Mouse (Mus musculus) limb, embryonic 12.5 days (tissue): Measurements from ENCODE around the gene Bach2. TPM values are rescaled to one million over a fixed set of nuclear protein-coding genes. Genes with fewer than 3 reads are reported as not detected.

ENCODE experiments used
- ATAC-seq: fragments of 200-750 bp; cut with Nextera tagmentation; 2 replicates; pipeline ENCODE4 v1.8.0; 2017; ENCODE audit warnings: low read depth, moderate TSS enrichment; ENCODE audit not compliant: insufficient number of reproducible peaks, insufficient read depth, low FRiP score, low TSS enrichment
- H3K27ac ChIP-seq: fragments of 300-500 bp; sonication (generic); 2 replicates; pipeline ENCODE4 v1.5.1; 2016; ENCODE audit warnings: mild to moderate bottlenecking, moderate library complexity
- H3K27me3 ChIP-seq: fragments of 300-500 bp; sonication (generic); 2 replicates; pipeline ENCODE4 v1.6.1; 2016; ENCODE audit warnings: mild to moderate bottlenecking, moderate library complexity
- H3K36me3 ChIP-seq: fragments of 300-500 bp; sonication (generic); 2 replicates; pipeline ENCODE4 v1.6.1; 2016; ENCODE audit warnings: mild to moderate bottlenecking, moderate library complexity
- H3K4me1 ChIP-seq: fragments of 300-500 bp; sonication (generic); replicated peaks from 2 replicates; pipeline ENCODE4 v1.6.1; 2016
- H3K4me2 ChIP-seq: fragments of 300-500 bp; sonication (generic); 2 replicates; pipeline ENCODE4 v1.6.1; 2016; ENCODE audit warnings: mild to moderate bottlenecking, moderate library complexity
- H3K4me3 ChIP-seq: fragments of 300-500 bp; sonication (generic); replicated peaks from 2 replicates; pipeline ENCODE4 v1.5.1; 2016; ENCODE audit warnings: mild to moderate bottlenecking
- H3K9ac ChIP-seq: fragments of 300-500 bp; sonication (generic); replicated peaks from 2 replicates; pipeline ENCODE4 v1.6.1; 2016; ENCODE audit warnings: mild to moderate bottlenecking, moderate library complexity
- H3K9me3 ChIP-seq: fragments of 300-500 bp; sonication (generic); 2 replicates; pipeline ENCODE4 v1.6.1; 2016; ENCODE audit warnings: mild to moderate bottlenecking, moderate library complexity
- WGBS: fragments of 180-500 bp; shearing (Covaris S2); methylation state at CpG from one replicate; pipeline ENCODE4 v1.1.7; 2016; 5-methylcytosine and 5-hydroxymethylcytosine counted together
- polyA plus RNA-seq: library from polyadenylated mRNA; unstranded; fragments of >200 nt; fragmentation: Nextera tagmentation; extraction: Ambion mirVana; gene quantifications from 2 replicates; pipeline ENCODE4 v1.2.1, GENCODE M21; 2016

The Bach2 gene
- polyA plus RNA-seq, 1 experiment from 2014 or later, result 14.5 TPM

DNA sequence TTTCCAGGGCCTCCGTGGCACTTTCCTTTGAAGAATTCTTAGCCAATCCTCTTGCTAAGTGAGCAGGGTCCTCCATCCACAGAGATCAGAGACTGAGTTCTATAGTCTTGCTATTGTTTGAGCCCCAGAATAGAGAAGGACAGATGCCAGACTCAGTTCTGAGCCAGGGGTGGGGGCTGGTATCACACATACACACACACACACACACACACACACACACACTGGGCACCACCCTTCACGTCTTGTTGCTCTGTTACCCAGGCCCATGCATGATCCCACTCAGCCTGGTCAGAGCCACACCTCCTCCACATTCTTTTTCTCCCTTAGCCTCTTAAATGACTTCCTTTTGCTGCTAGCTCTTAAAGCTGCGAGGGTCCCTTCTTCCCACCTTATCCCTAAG is 121.0 kb downstream of the Bach2 start:
- no peak for ATAC-seq
- Histone ChIP-seq H3K27ac (no peak overlapping the region), H3K4me3 (no peak overlapping the region), H3K27me3 (no peaks in the 10 kb centered on the region), H3K4me2 (no peak overlapping the region), H3K9me3 (no peaks in the 10 kb centered on the region), H3K9ac (no peak overlapping the region), H3K4me1 (peaks cover 62% of the 10 kb centered on the region), H3K36me3 (no peaks in the 10 kb centered on the region)
- 38% methylated on average over 3 of the region's 3 CpGs for WGBS

DNA sequence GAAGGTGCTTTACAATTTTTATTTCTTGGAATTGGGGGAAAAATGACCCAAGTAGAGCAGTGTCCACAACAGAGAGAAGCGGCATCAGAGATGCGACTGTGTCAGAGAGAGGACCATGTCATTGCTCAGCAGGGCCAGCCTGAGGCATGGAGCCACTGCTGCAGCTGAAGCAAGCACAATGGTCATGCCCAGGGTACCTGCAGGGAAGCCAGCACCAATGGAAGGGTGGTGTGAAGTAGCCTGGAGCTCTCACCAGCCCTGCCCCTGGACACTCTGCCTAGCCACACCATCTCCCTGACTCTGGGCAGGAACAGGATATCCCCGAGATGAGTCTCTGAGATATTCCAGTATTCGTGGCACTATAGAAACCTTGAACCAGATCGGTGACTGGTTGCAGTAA is 121.9 kb downstream of the Bach2 start:
- no peak for ATAC-seq
- no peaks in the 10 kb centered on the region for H3K36me3 ChIP-seq
- H3K27me3 ChIP-seq, result no peaks in the 10 kb centered on the region
- H3K9ac ChIP-seq, result no peak overlapping the region
- H3K4me2 ChIP-seq, result no peak overlapping the region
- H3K4me1 ChIP-seq, result peaks cover 66% of the 10 kb centered on the region
- H3K4me3 ChIP-seq, result no peak overlapping the region
- H3K27ac ChIP-seq, result no peak overlapping the region
- no peaks in the 10 kb centered on the region for H3K9me3 ChIP-seq
- WGBS, result 90% methylated on average over 5 of the region's 5 CpGs

DNA sequence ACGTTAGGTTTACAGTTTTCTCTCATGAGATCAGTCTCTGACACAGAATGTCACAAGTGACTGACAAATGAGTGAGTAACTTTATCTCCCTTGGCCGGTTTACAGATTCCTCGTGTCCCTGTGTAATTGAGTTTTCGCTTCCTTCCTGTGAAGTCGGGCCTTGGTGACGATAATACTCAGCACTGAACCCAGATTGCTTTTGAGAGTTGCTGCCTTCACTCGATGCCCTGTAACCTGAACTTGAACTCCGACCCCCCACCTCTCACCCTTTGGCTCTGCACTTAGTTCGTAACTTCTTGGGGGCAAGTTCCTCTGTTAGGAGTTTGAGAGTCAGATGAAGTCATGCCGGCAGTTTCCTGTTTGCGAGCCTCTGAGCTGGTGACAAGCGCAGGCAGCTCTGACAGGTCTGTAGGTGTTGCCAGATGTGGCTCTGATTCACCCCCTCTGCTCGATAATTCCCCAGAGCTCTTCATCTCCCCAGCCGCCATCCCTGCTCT is 124.9 kb downstream of the Bach2 start:
- ATAC-seq, result no peak
- H3K4me2 ChIP-seq, result 0 out of 2 replicates have a peak overlapping the region, but pooled peaks have one; percentile 2
- no peak overlapping the region for H3K4me3 ChIP-seq
- H3K27me3 ChIP-seq, result no peaks in the 10 kb centered on the region
- H3K27ac ChIP-seq, result peak overlapping the region; percentile 41; the same call in 1 of the 2 replicates
- no peak overlapping the region for H3K9ac ChIP-seq
- WGBS, result 20% methylated on average over 14 of the region's 14 CpGs
- H3K4me1 ChIP-seq, result peaks cover 55% of the 10 kb centered on the region
- H3K9me3 ChIP-seq, result no peaks in the 10 kb centered on the region
- H3K36me3 ChIP-seq, result no peaks in the 10 kb centered on the region

DNA sequence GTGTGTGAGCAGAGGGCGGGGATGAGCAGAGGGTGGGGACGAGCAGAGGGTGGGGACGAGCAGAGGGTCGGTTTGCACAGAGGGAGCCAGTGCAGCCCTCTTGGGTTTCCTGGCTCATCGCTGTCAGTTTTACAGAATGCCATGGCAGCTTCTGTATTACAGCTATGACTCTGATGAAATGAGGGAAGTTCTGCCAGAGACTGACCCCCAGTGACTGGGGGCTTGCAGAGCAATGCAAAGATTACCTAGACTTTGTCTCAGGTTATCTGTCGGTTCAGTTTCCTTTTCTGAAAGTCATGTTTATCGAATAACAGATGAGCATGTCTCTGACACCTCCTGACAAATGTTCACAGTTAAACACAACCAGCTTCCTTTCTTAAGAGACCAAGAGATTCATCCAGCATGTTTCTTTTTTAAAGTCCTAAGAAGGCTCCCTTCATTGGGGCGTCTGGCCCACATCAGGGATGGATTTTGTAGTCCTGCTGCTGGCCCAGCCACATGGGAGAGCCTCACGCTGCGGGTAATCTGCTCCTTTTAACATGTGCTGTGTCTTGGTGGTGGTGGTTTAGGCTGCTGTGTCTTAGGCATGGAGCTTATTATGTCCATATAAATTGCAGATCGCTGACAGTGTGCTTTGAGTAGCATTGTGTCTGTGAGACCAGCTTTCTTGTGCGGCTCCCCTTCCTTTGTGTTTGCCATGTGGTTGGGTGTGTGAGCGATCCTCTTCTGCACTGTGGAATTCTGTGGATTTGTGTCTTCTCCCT is 126.7 kb downstream of the Bach2 start:
- no peaks in the 10 kb centered on the region for H3K36me3 ChIP-seq
- WGBS, result 34% methylated on average over 13 of the region's 13 CpGs
- peak overlapping the region; percentile 2; the same call in 1 of the 2 replicates for H3K4me2 ChIP-seq
- no peaks in the 10 kb centered on the region for H3K27me3 ChIP-seq
- no peak for ATAC-seq
- H3K27ac ChIP-seq, result peak overlapping the region; percentile 24; the same call in 1 of the 2 replicates
- no peak overlapping the region for H3K4me3 ChIP-seq
- no peak overlapping the region for H3K9ac ChIP-seq
- peaks cover 47% of the 10 kb centered on the region for H3K4me1 ChIP-seq
- no peaks in the 10 kb centered on the region for H3K9me3 ChIP-seq

DNA sequence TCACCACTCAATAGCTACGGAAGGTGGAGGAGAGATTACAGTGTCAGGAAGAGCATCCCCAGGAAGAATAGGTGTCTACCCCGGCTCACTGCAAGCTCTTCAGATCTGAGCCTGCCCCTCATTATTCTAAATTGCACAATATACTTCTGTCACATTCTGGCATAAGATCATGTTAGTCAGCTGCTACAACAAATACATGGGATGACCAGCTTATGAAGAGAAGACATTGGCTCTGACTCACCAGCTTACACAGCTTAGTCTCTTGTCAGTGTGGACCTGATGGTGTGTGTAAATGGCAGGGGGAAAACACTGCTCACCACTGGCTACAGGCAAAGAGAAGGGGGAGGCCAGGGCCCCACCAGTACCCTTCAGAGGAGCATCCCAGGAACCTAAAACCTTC is 127.6 kb downstream of the Bach2 start:
- Histone ChIP-seq H3K9ac (no peak overlapping the region), H3K36me3 (no peaks in the 10 kb centered on the region), H3K4me3 (no peak overlapping the region), H3K27me3 (no peaks in the 10 kb centered on the region), H3K4me1 (peaks cover 47% of the 10 kb centered on the region), H3K9me3 (no peaks in the 10 kb centered on the region), H3K4me2 (no peak overlapping the region), H3K27ac (0 out of 2 replicates have a peak overlapping the region, but pooled peaks have one; percentile 24)
- 80% methylated on average over 2 of the region's 2 CpGs for WGBS
- ATAC-seq, result no peak

DNA sequence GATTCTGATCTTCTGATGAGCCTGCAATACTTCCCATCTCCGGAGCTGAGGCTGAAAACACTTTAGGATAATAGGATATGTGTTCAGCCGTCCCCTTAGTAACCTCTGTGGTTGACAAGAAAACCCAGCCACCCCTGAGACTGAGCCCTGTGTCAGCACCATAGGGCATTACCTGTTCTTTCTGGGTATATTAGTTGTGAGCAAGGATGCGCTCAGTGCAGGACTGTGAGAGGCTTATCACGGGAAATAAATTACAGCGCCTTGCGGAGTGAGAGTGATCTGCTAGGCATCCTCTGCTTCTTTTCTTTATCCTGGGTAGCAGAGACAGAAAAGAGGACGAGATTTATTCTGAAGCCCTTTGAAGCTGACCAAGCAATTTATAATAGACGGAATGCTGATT is 129.7 kb downstream of the Bach2 start:
- no peak overlapping the region for H3K27ac ChIP-seq
- H3K4me1 ChIP-seq, result peaks cover 47% of the 10 kb centered on the region
- H3K4me2 ChIP-seq, result no peak overlapping the region
- H3K9me3 ChIP-seq, result no peaks in the 10 kb centered on the region
- H3K27me3 ChIP-seq, result no peaks in the 10 kb centered on the region
- H3K36me3 ChIP-seq, result no peaks in the 10 kb centered on the region
- no peak for ATAC-seq
- no peak overlapping the region for H3K4me3 ChIP-seq
- 50% methylated on average over 8 of the region's 8 CpGs for WGBS
- no peak overlapping the region for H3K9ac ChIP-seq

DNA sequence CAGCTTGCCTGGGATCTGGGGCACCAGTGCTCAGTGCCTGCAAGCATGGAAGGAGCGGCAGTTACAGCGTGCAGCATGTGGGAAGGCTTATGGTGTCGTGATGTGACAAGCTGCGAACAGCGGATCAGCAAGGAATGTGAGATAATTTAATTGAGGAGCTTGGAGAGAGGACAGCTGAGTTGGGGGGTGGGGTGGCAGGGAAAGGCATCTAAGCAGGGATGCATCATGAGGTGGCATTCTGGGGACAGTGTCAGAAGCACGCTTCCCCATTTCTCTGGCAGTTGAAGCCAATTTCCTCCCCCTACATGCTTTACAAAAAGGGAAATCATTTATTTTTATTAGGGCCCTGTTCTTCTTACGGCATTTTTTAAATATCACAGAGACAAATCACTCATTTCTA is 134.5 kb downstream of the Bach2 start:
- H3K27ac ChIP-seq, result no peak overlapping the region
- no peaks in the 10 kb centered on the region for H3K9me3 ChIP-seq
- no peak overlapping the region for H3K9ac ChIP-seq
- peaks cover 50% of the 10 kb centered on the region for H3K4me1 ChIP-seq
- no peaks in the 10 kb centered on the region for H3K27me3 ChIP-seq
- no peak overlapping the region for H3K4me3 ChIP-seq
- no peaks in the 10 kb centered on the region for H3K36me3 ChIP-seq
- 29% methylated on average over 7 of the region's 7 CpGs for WGBS
- no peak overlapping the region for H3K4me2 ChIP-seq
- ATAC-seq, result no peak

DNA sequence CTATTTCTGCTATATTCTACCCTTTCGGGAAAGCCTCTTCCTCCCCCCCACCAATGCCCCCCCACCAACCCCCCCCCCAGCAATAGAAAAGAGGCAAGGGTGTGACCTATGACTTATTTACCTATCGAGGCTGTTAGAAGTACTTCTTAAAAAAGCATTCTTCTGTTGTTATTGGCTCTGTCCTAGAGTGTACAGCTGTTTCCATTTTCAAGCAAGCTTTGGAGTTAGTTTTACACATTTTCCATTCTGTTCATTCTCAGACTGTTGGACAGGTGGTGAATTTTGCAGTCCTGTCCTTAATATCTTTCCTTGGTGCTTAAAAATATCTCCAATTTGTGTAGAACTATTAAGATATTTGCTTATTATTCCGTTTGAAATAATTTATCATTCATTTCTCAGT is 134.9 kb downstream of the Bach2 start:
- Histone ChIP-seq H3K9me3 (no peaks in the 10 kb centered on the region), H3K27me3 (no peaks in the 10 kb centered on the region), H3K9ac (no peak overlapping the region), H3K36me3 (no peaks in the 10 kb centered on the region), H3K27ac (no peak overlapping the region), H3K4me3 (no peak overlapping the region), H3K4me2 (no peak overlapping the region), H3K4me1 (peaks cover 45% of the 10 kb centered on the region)
- 42% methylated on average over 3 of the region's 3 CpGs for WGBS
- no peak for ATAC-seq

DNA sequence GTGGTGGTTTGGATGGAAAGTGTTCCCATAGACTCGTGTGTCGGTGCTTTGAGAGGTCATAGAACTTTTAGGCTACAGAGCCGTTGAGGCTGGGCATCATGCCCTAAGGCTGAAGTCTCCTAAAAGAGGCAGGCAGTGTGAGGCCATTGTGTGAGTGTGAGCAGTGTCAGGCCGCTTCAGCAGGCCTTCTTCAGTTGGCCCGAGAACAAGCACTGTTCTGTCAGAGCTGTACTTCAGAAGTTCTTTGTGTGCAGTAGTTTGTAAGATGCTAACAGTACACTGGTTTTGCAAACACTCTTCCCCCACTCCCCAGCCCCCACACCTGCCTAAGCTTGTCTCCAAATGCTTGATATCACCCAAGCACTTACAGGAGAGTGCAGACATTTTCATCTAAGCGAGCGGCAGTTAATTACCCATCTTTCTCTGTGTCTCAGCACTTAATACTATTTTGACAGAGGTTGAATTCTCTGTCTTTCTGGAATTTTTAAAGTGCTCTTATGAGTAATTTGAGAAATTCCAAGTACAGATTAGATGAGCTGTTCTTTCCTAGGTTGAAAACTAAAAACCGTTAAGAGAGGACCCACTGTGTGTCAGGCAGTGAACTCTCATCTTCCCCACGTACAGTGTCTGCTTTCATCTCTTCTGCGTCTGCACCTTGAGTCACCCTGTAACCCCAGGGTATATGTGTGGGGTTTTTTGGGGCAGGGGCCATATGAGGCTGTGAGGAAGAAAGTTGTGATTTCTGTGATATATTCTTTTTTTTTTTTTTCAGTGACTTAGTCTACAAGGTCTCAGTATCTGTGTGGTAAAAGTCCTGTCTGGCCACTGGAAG is 136.4 kb downstream of the Bach2 start:
- 78% methylated on average over 10 of the region's 10 CpGs for WGBS
- H3K4me1 ChIP-seq, result peaks cover 39% of the 10 kb centered on the region
- no peaks in the 10 kb centered on the region for H3K36me3 ChIP-seq
- no peak overlapping the region for H3K9ac ChIP-seq
- ATAC-seq, result no peak
- no peak overlapping the region for H3K4me2 ChIP-seq
- H3K9me3 ChIP-seq, result no peaks in the 10 kb centered on the region
- H3K27ac ChIP-seq, result no peak overlapping the region
- no peak overlapping the region for H3K4me3 ChIP-seq
- no peaks in the 10 kb centered on the region for H3K27me3 ChIP-seq

DNA sequence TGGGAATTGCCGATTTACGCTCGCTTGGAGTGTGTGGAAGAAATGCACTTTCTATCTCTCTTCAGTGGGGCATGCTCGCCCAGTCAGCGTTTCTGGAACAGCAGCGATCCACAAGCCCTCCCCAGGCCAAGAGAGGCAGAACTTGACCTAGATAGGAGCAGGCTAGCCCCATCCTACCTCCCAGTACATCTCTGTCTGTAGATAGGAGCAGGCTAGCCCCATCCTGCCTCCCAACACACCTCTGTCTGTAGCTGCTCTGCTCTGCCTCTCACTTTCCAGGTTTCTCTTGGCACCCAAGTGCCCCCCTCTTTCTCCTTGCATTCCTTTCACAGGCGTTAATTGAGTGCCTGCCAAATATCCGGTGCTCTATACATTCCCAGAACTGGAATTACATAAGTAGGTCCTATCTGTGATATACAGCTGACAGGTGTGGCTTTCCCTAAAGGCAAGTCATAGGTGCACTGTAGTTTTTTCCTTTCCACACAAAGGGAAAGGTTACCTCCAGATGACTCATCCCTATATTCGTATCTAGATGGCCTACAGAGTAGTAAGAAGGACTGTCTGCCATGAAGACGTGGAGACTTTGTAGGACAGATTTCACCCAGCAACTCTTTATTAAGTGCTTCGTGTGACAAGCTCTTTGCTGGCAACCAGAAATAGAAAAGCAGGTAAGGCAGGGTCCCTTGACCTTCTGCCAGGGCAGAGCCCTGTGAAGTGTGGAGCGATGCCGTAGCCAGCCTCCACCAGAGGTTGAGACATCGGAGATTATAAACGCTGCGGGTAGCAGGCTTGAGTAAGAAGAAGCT is 137.3 kb downstream of the Bach2 start:
- no peak overlapping the region for H3K4me3 ChIP-seq
- peaks cover 39% of the 10 kb centered on the region for H3K4me1 ChIP-seq
- no peak for ATAC-seq
- no peak overlapping the region for H3K9ac ChIP-seq
- 76% methylated on average over 16 of the region's 16 CpGs for WGBS
- H3K27me3 ChIP-seq, result no peaks in the 10 kb centered on the region
- no peak overlapping the region for H3K4me2 ChIP-seq
- no peak overlapping the region for H3K27ac ChIP-seq
- H3K9me3 ChIP-seq, result no peaks in the 10 kb centered on the region
- no peaks in the 10 kb centered on the region for H3K36me3 ChIP-seq

DNA sequence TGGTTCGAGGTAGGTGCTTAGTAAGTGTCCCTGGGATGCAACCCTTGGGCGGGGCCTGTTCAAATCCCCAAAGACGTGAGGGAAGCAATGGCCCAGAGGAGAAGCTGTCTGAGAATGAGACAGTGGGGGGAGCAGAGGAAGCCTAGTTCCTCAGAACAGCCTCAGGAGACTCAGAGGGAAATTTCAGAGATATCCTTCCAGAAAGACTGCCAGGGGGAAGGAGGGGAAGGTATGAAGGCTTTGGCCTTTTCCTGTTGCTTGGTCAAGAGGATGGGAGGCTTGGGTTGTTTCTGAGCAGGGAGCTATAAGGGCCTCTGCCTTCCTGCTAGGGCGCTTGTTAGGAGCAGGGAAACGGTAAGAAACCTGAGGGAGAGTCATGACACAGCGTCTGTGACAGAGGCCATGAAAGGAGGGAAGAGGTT is 137.9 kb downstream of the Bach2 start:
- Histone ChIP-seq H3K9me3 (no peaks in the 10 kb centered on the region), H3K9ac (no peak overlapping the region), H3K27me3 (no peaks in the 10 kb centered on the region), H3K27ac (no peak overlapping the region), H3K4me2 (no peak overlapping the region), H3K4me1 (peaks cover 43% of the 10 kb centered on the region), H3K36me3 (no peaks in the 10 kb centered on the region), H3K4me3 (no peak overlapping the region)
- WGBS, result 66% methylated on average over 6 of the region's 6 CpGs
- ATAC-seq, result no peak
